Mouse (Mus musculus) heart, postnatal 0 days (tissue): Measurements from ENCODE around the gene Tubb3. TPM values are rescaled to one million over a fixed set of nuclear protein-coding genes. Genes with fewer than 3 reads are reported as not detected.
A peak's percentile ranks its signal among the peaks of the same experiment; 100 is the strongest.

Experiments used
- ATAC-seq: fragments of 200-750 bp; cut with Nextera tagmentation; 2 replicates; pipeline ENCODE4 v1.8.0; 2017; ENCODE audit warnings: low read depth, moderate number of reproducible peaks, moderate library complexity; ENCODE audit not compliant: insufficient read depth
- DNase-seq: peaks from one replicate; pipeline ENCODE4 v3.0.0-alpha.2; 2016; ENCODE audit warnings: low spot score
- H3K27ac ChIP-seq: fragments of 300-500 bp; sonication (generic); 2 replicates; pipeline ENCODE4 v1.5.1; 2014; ENCODE audit warnings: low read depth, mild to moderate bottlenecking
- H3K27me3 ChIP-seq: fragments of 300-500 bp; sonication (generic); 2 replicates; pipeline ENCODE4 v1.6.1; 2014; ENCODE audit warnings: low read length, mixed read lengths; ENCODE audit not compliant: control insufficient read depth, insufficient read depth
- H3K36me3 ChIP-seq: fragments of 300-500 bp; sonication (generic); replicated peaks from 2 replicates; pipeline ENCODE4 v1.6.1; 2014; ENCODE audit warnings: low read length, mixed read lengths; ENCODE audit not compliant: control insufficient read depth, insufficient read depth
- H3K4me1 ChIP-seq: fragments of 300-500 bp; sonication (generic); 2 replicates; pipeline ENCODE4 v1.6.1; 2014; ENCODE audit warnings: antibody characterized with exemption; ENCODE audit not compliant: control insufficient read depth, insufficient read depth
- H3K4me2 ChIP-seq: fragments of 300-500 bp; sonication (generic); 2 replicates; pipeline ENCODE4 v1.6.1; 2014; ENCODE audit warnings: low read depth, mild to moderate bottlenecking, low read length, moderate library complexity
- H3K4me3 ChIP-seq: fragments of 300-500 bp; sonication (generic); 2 replicates; pipeline ENCODE4 v1.5.1; 2014; ENCODE audit warnings: low read depth, low read length
- H3K9ac ChIP-seq: fragments of 300-500 bp; sonication (generic); replicated peaks from 2 replicates; pipeline ENCODE4 v1.6.1; 2014; ENCODE audit warnings: low read depth, low read length, mixed read lengths
- H3K9me3 ChIP-seq: fragments of 300-500 bp; sonication (generic); replicated peaks from 2 replicates; pipeline ENCODE4 v1.6.1; 2016; ENCODE audit warnings: low read length; ENCODE audit not compliant: control insufficient read depth
- CTCF ChIP-seq: IDR thresholded peaks from 2 replicates; pipeline ENCODE4 v1.5.1; 2016; ENCODE audit warnings: antibody characterized with exemption, control low read depth, low read depth
- EP300 ChIP-seq: IDR thresholded peaks from 2 replicates; pipeline ENCODE4 v1.6.1; 2016; ENCODE audit warnings: antibody characterized with exemption, low read depth
- WGBS: fragments of 180-500 bp; shearing (Covaris S2); extraction: QIAGEN DNeasy Blood & Tissue Kit; methylation state at CpG from one replicate; pipeline ENCODE4 v1.1.7; 2014; 5-methylcytosine and 5-hydroxymethylcytosine counted together
- polyA plus RNA-seq: library from polyadenylated mRNA; unstranded; fragments of >200 nt; fragmentation: Nextera tagmentation; extraction: Ambion mirVana; gene quantifications from 2 replicates; pipeline ENCODE4 v1.2.1, GENCODE M21; 2015
- total RNA-seq: library from RNA; depleted of rRNA; stranded (reverse); fragments of >200 nt; gene quantifications from 2 replicates; pipeline ENCODE4 v1.2.3, GENCODE M21; 2014; ENCODE audit warnings: low replicate concordance

Gene Tubb3
- total and polyA plus RNA-seq, 2 experiments from 2014 or later = 0.40 to 1.8 TPM

GRCm38 (mm10) chr8:123420525-123421281, 9.5 kb downstream of the Tubb3 start:
- 91% methylated on average over 34 of the region's 34 CpGs for WGBS

DNA sequence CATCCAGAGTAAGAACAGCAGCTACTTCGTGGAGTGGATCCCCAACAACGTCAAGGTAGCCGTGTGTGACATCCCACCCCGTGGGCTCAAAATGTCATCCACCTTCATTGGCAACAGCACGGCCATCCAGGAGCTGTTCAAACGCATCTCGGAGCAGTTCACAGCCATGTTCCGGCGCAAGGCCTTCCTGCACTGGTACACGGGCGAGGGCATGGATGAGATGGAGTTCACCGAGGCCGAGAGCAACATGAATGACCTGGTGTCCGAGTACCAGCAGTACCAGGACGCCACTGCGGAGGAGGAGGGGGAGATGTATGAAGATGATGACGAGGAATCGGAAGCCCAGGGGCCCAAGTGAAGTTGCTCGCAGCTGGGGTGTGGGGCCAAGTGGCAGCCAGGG, 10.1 kb downstream of the Tubb3 start:
- ATAC-seq (no peak), DNase-seq (no peak)
- H3K4me2 ChIP-seq = no peak overlapping the region
- no peak overlapping the region for H3K27ac ChIP-seq
- WGBS = 79% methylated on average over 19 of the region's 19 CpGs
- no peaks in the 10 kb centered on the region for H3K4me1 ChIP-seq
- TF ChIP-seq CTCF (no peak), EP300 (no peak)
- no peak overlapping the region for H3K4me3 ChIP-seq
- no peaks in the 10 kb centered on the region for H3K36me3 ChIP-seq
- peaks cover under 1% of the 10 kb centered on the region; the same call in 1 of the 2 replicates for H3K9me3 ChIP-seq
- no peak overlapping the region for H3K9ac ChIP-seq
- 0 out of 2 replicates have a peak, but pooled peaks cover 4% of the 10 kb centered on the region for H3K27me3 ChIP-seq

More at GRCm38 (mm10) chr8:123420525-123421281, 9.5 kb downstream of the Tubb3 start:
- no peak for ATAC-seq
- Histone ChIP-seq H3K36me3 (no peaks in the 10 kb centered on the region), H3K27ac (no peak overlapping the region), H3K4me1 (no peaks in the 10 kb centered on the region), H3K9ac (no peak overlapping the region), H3K27me3 (0 out of 2 replicates have a peak, but pooled peaks cover 4% of the 10 kb centered on the region), H3K4me3 (no peak overlapping the region), H3K4me2 (no peak overlapping the region), H3K9me3 (no peaks in the 10 kb centered on the region)
- TF ChIP-seq EP300 = no peak
- TF ChIP-seq CTCF = no peak
- no peak for DNase-seq

GRCm38 (mm10) chr8:123422056-123422780, 11.0 kb downstream of the Tubb3 start:
- DNase-seq (peak; percentile 42), ATAC-seq (peak; percentile 64; the same call in 1 of the 2 replicates)
- Histone ChIP-seq H3K9ac (peak overlapping the region; percentile 6; the same call in 1 of the 2 replicates), H3K9me3 (peaks cover 10% of the 10 kb centered on the region), H3K27ac (no peak overlapping the region), H3K4me2 (peak overlapping the region; percentile 54), H3K4me3 (peak overlapping the region; percentile 25), H3K36me3 (no peaks in the 10 kb centered on the region), H3K27me3 (0 out of 2 replicates have a peak, but pooled peaks cover 4% of the 10 kb centered on the region), H3K4me1 (no peaks in the 10 kb centered on the region)
- 5% methylated on average over 17 of the region's 17 CpGs for WGBS
- peak; percentile 60 for TF ChIP-seq CTCF
- TF ChIP-seq EP300 = no peak

DNA sequence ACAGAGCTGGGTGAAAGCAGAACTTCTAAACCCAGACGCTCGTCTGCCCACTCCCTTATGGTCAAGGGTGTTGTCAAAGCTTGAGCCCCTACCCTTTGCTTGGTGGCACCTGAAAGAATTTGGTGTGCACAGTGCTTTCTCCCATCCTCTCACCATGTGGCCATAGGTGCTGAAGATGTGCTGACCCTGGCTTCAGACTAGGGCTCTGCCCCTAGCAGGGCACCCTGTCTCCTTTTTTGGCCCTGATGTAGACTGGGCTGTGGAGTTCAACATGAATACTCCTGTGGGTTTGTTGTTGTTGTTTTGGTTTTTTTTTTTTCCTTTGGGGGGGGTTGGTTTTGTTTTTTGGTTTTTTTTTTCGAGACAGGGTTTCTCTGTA, 11.5 kb downstream of the Tubb3 start:
- DNase-seq (no peak), ATAC-seq (no peak)
- no peak overlapping the region for H3K4me3 ChIP-seq
- peaks cover 15% of the 10 kb centered on the region for H3K9me3 ChIP-seq
- H3K9ac ChIP-seq = no peak overlapping the region
- no peaks in the 10 kb centered on the region for H3K36me3 ChIP-seq
- no peak for TF ChIP-seq EP300
- TF ChIP-seq CTCF = no peak
- no peaks in the 10 kb centered on the region for H3K4me1 ChIP-seq
- WGBS = 14% methylated on average over 3 of the region's 3 CpGs
- H3K4me2 ChIP-seq = no peak overlapping the region
- H3K27ac ChIP-seq = no peak overlapping the region
- 0 out of 2 replicates have a peak, but pooled peaks cover 4% of the 10 kb centered on the region for H3K27me3 ChIP-seq

- H3K9ac ChIP-seq = peak within 1 kb of the TSS; percentile 6; the same call in 1 of the 2 replicates
- H3K36me3 ChIP-seq = no peaks in the 10 kb centered on the region
- peak within 1 kb of the TSS; percentile 25 for H3K4me3 ChIP-seq
- H3K9me3 ChIP-seq = peaks cover 22% of the 10 kb centered on the region
- WGBS = 76% methylated on average over 7 of the region's 7 CpGs
- no peaks in the 10 kb centered on the region for H3K4me1 ChIP-seq
- DNase-seq = no peak
- H3K27ac ChIP-seq = no peak within 1 kb of the TSS
- TF ChIP-seq EP300 (no peak), CTCF (no peak)
- peak within 1 kb of the TSS; percentile 54 for H3K4me2 ChIP-seq
- ATAC-seq = no peak
- 0 out of 2 replicates have a peak, but pooled peaks cover 4% of the 10 kb centered on the region for H3K27me3 ChIP-seq
Measured at GRCm38 (mm10) chr8:123423441-123423840, 12.2 kb downstream of the Tubb3 start, which contains the start of gene Def8. Def8 (plus strand) TSS chr8:123423527.
